Mouse (Mus musculus) embryonic facial prominence, embryonic 11.5 days (tissue): ENCODE data around the gene Npff. TPM values are rescaled to one million over a fixed set of nuclear protein-coding genes. Genes with fewer than 3 reads are reported as not detected.

Experiments
- ATAC-seq: fragments of 200-750 bp; cut with Nextera tagmentation; replicated peaks from 2 replicates; pipeline ENCODE4 v1.8.0; 2017; ENCODE audit warnings: low read depth; ENCODE audit not compliant: insufficient number of reproducible peaks, low FRiP score, low TSS enrichment
- DNase-seq: peaks from one replicate; pipeline ENCODE4 v3.0.0-alpha.2; 2015; ENCODE audit warnings: low spot score
- H3K27ac ChIP-seq: fragments of 300-500 bp; sonication (generic); replicated peaks from 2 replicates; pipeline ENCODE4 v1.5.1; 2014; ENCODE audit warnings: mild to moderate bottlenecking, low read depth, low read length, control low read depth
- H3K27me3 ChIP-seq: fragments of 300-500 bp; sonication (generic); 2 replicates; pipeline ENCODE4 v1.6.1; 2014; ENCODE audit warnings: mild to moderate bottlenecking, low read length, moderate library complexity, mixed read lengths; ENCODE audit not compliant: control insufficient read depth, insufficient read depth
- H3K36me3 ChIP-seq: fragments of 300-500 bp; sonication (generic); replicated peaks from 2 replicates; pipeline ENCODE4 v1.6.1; 2014; ENCODE audit warnings: low read depth, mild to moderate bottlenecking, low read length, moderate library complexity, mixed read lengths; ENCODE audit not compliant: control insufficient read depth, insufficient read depth
- H3K4me1 ChIP-seq: fragments of 300-500 bp; sonication (generic); 2 replicates; pipeline ENCODE4 v1.6.1; 2014; ENCODE audit warnings: low read length, mixed read lengths; ENCODE audit not compliant: control insufficient read depth, insufficient read depth
- H3K4me2 ChIP-seq: fragments of 300-500 bp; sonication (generic); 2 replicates; pipeline ENCODE4 v1.6.1; 2014; ENCODE audit warnings: low read depth, mild to moderate bottlenecking, control low read depth, low read length, moderate library complexity
- H3K4me3 ChIP-seq: fragments of 300-500 bp; sonication (generic); 2 replicates; pipeline ENCODE4 v1.5.1; 2014; ENCODE audit warnings: low read depth, low read length, control low read depth
- H3K9ac ChIP-seq: fragments of 300-500 bp; sonication (generic); replicated peaks from 2 replicates; pipeline ENCODE4 v1.6.1; 2014; ENCODE audit warnings: mild to moderate bottlenecking, control low read depth, low read length
- H3K9me3 ChIP-seq: fragments of 300-500 bp; sonication (generic); replicated peaks from 2 replicates; pipeline ENCODE4 v1.6.1; 2016; ENCODE audit warnings: mild to moderate bottlenecking, low read length, inconsistent platforms, mixed read lengths; ENCODE audit not compliant: control insufficient read depth
- WGBS: fragments of 180-500 bp; shearing (Covaris S2); extraction: QIAGEN DNeasy Blood & Tissue Kit; methylation state at CpG from one replicate; pipeline ENCODE4 v1.1.7; 2014; 5-methylcytosine and 5-hydroxymethylcytosine counted together
- polyA plus RNA-seq: library from polyadenylated mRNA; unstranded; fragments of >200 nt; fragmentation: Nextera tagmentation; extraction: Ambion mirVana; gene quantifications from 2 replicates; pipeline ENCODE4 v1.2.1, GENCODE M21; 2014

The Npff gene
- polyA plus RNA-seq, 1 experiment from 2014 or later: 0.66 TPM

DNA sequence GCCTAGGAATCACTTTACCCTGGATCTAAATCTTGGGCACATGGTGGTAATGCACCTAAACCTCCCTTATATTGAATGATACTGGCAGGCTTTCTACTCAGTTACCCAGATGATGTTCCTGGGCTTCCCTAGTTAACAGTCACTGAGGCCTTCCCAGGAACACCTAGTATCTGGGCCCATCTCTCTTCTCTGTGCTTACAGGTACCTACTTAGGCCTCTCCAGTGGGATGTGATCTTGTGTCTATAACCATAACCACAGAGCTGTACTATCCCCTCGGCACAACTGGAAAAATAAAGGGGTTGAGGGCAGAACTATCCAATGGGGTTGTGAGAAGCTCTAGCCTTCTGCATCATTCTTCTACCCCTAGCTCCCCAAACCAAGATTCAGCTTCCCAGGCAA is 17.9 kb downstream of the Npff start:
- H3K27me3 ChIP-seq: no peaks in the 10 kb centered on the region
- no peaks in the 10 kb centered on the region for H3K9me3 ChIP-seq
- DNase-seq (no peak), ATAC-seq (no peak)
- no peak overlapping the region for H3K9ac ChIP-seq
- H3K4me3 ChIP-seq: no peak overlapping the region
- peaks cover 6% of the 10 kb centered on the region for H3K4me1 ChIP-seq
- WGBS: 94% methylated on average over 1 of the region's 1 CpGs
- H3K27ac ChIP-seq: no peak overlapping the region
- peaks cover 6% of the 10 kb centered on the region; the same call in 1 of the 2 replicates for H3K36me3 ChIP-seq
- no peak overlapping the region for H3K4me2 ChIP-seq

DNA sequence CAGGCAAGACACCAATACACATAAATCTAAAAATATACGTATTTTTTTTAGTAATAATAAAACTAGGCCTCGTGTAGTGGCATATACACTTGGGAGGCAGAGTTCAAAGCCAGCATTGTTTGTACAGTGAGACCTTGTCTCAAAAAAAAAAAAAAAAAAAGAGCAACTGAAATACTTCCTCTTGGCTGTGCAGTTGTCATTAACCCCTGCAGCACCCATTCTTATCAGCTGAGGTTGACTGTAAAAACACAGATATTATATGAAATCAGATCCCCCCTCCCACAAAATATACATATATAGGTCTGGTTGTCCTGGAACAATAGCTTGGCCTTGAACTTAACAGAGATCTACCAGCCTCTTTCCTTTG is 18.3 kb downstream of the Npff start:
- no peak for ATAC-seq
- H3K4me2 ChIP-seq: no peak overlapping the region
- no peak overlapping the region for H3K4me3 ChIP-seq
- H3K27me3 ChIP-seq: no peaks in the 10 kb centered on the region
- H3K27ac ChIP-seq: no peak overlapping the region
- no peak for DNase-seq
- peaks cover 2% of the 10 kb centered on the region for H3K4me1 ChIP-seq
- H3K36me3 ChIP-seq: peaks cover 9% of the 10 kb centered on the region
- no peaks in the 10 kb centered on the region for H3K9me3 ChIP-seq
- no peak overlapping the region for H3K9ac ChIP-seq
- WGBS: 66% methylated on average over 2 of the region's 2 CpGs

DNA sequence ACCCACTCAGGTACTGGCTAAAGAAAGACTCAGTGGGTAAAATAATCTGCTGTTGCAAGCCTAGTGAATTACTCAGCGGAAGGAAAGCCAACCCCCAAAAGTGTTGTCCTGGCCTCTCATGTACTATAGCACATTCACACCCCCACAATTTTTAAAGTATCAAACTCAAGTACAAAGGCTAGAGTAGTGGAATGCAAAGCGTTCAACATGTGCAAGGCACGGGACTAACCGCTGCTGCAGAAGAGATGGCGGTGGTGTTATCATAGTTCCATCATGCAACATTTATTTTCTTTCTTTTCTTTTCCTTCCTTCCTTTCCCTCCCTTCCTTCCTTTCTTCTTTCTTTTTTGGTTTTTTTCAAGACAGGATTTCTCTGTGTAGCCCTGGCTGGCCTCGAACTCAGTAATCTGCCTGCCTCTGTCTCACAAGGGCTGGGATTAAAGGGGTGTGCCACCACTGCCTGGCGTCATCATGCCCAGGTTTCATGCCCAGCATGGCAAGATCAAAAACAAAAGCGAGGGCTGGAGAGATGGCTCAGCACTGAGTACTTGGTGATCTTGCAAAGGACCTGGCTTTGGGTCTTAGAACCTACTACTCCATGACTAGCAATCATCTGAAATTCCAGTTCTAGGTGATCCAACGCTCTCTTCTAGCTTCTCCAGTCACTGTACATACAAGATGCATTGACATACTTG is 18.8 kb downstream of the Npff start:
- Histone ChIP-seq H3K9me3 (no peaks in the 10 kb centered on the region), H3K4me1 (no peaks in the 10 kb centered on the region; the same call in 1 of the 2 replicates), H3K4me2 (no peak overlapping the region), H3K27me3 (no peaks in the 10 kb centered on the region), H3K36me3 (peaks cover 14% of the 10 kb centered on the region), H3K27ac (no peak overlapping the region), H3K4me3 (no peak overlapping the region), H3K9ac (no peak overlapping the region)
- WGBS: 91% methylated on average over 9 of the region's 9 CpGs
- DNase-seq (no peak), ATAC-seq (no peak)

DNA sequence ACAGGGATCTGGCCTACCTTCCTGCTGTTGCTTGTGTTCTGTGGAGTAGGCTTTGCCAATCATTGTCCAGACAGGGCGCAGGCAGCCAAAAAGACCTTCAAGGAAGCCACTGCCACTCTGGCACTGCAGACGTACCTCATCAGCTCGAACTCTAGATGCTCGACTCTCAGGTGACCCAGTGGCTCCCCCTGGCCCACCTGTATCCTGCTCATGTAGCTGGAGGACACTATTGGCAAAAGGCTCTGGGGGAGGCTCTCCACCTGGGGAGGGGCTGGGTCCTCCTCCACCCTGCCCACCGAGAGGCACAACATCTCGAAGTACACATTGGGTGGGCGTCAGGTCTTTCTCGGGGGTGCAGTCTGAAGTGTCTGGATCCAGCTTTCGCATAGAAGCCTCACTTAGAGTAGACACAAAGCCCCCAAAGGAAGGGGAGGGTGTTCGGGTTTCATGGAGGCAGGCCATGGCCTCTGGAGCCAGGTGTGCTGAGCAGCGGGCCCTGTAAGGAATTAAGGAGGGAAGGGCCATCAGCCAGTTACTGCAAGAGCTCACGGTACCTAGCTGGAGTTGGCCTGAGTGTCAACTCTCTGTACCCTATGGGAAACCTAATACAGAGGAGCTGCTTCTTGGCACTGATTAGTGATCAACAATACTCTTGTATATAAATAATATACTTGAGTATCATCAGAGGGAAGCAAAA is 19.5 kb downstream of the Npff start:
- Histone ChIP-seq H3K4me1 (no peaks in the 10 kb centered on the region; the same call in 1 of the 2 replicates), H3K4me3 (no peak overlapping the region), H3K27ac (no peak overlapping the region), H3K9ac (no peak overlapping the region), H3K4me2 (no peak overlapping the region), H3K27me3 (no peaks in the 10 kb centered on the region), H3K36me3 (peaks cover 15% of the 10 kb centered on the region), H3K9me3 (no peaks in the 10 kb centered on the region)
- 76% methylated on average over 12 of the region's 12 CpGs for WGBS
- no peak for ATAC-seq
- no peak for DNase-seq

DNA sequence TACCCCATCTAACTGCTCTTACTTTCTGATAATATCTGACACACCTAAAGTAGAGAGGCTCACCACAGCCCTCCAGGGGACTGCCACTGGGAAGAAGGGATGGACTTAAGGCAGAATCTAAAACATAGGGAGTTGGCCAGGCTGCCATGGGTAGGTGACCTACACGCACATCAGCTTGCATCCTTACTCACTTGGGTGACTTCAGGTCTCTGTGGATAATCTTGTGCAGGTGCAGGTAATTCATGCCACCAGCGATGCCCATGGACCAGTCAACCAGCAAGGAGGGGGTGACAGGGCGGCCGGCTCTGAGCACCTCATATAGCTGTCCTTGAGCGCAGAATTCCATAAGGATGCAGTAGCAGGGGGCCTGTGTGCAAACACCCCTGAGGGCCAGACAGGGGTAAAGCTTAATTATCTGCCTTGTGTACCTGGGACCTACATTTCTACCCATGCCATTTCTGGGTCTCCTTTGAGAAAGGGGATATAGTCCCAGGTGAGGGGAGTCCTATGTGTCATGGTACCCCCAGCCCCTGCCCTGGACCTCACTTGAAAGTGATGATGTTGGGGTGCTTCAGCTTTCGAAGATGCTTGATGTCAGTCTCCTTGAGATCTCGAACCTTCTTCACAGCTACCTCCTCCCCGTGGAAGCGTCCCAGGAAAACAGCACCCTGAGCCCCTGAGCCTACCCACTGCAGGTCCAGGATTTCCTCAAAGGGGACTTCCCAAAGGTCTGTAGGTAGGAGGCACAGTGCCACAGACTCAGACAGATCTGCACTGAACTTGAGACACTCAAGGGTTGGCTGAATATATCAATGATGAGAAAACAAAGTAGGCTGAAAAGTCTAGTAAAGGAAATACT is 20.6 kb downstream of the Npff start:
- peaks cover 22% of the 10 kb centered on the region for H3K36me3 ChIP-seq
- no peaks in the 10 kb centered on the region for H3K9me3 ChIP-seq
- DNase-seq (no peak), ATAC-seq (no peak; the same call in 1 of the 2 replicates)
- H3K4me1 ChIP-seq: no peaks in the 10 kb centered on the region
- no peak overlapping the region for H3K4me2 ChIP-seq
- no peak overlapping the region for H3K4me3 ChIP-seq
- H3K27ac ChIP-seq: no peak overlapping the region
- WGBS: 89% methylated on average over 9 of the region's 9 CpGs
- H3K27me3 ChIP-seq: no peaks in the 10 kb centered on the region
- H3K9ac ChIP-seq: no peak overlapping the region

DNA sequence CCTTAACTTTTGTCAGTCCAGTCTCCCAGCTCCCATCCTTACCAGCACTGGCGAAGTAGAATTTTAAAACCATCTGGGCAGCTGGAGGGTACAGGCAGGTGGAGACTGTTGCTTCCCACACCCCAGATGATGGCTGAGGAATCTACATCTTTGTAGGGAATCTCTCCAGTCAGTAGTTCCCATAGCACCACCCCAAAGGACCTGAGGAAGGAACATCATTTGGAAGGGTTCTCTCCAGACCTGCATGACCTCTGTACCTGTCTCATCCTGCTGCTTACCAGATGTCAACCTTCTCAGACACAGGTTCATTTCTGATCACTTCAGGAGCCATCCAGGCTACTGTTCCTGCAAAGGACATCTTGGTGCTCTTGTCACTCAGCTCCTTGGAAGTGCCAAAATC is 21.3 kb downstream of the Npff start, which contains the start of gene Gm10337:
Gm10337 (plus strand) TSS at position 276 of the 400 bp plus-strand sequence.
- Histone ChIP-seq H3K4me1 (no peaks in the 10 kb centered on the region), H3K36me3 (peaks cover 22% of the 10 kb centered on the region), H3K4me3 (no peak within 1 kb of the TSS), H3K4me2 (no peak within 1 kb of the TSS), H3K27me3 (no peaks in the 10 kb centered on the region), H3K9ac (no peak within 1 kb of the TSS), H3K27ac (no peak within 1 kb of the TSS), H3K9me3 (no peaks in the 10 kb centered on the region)
- ATAC-seq (no peak), DNase-seq (no peak)
- WGBS: 78% methylated on average over 1 of the region's 1 CpGs

DNA sequence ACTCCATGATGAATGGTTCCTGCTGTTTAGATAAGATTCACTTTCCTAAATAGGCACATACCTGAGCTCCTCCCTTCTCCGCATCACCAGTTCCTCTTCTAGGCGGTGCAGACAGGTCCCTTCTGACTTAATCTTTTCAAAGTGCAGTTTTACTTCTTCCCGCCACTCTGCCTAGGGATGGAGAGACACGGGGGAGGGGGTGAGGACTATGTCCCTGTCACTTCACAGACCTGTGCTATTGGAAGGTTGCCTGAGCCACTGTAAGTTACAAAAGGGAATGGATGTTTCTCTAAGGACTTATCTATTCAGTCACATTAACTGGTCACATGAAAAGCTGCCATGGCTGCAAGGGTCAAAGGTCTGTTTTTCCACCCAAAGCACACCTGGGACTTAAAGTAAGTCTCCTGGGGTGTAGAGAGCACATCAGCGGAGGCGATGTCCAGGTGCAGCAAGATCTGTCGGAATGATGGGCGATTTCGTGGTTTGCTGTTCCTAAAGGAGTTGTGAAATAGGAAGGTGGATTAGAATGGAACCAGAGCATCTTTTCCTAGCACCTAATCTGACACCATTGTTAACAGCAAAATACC is 22.4 kb downstream of the Npff start:
- 80% methylated on average over 9 of the region's 9 CpGs for WGBS
- ATAC-seq (no peak), DNase-seq (no peak)
- no peaks in the 10 kb centered on the region for H3K27me3 ChIP-seq
- no peak overlapping the region for H3K4me3 ChIP-seq
- H3K9ac ChIP-seq: no peak overlapping the region
- H3K4me2 ChIP-seq: no peak overlapping the region
- no peak overlapping the region for H3K27ac ChIP-seq
- no peaks in the 10 kb centered on the region for H3K9me3 ChIP-seq
- H3K36me3 ChIP-seq: peaks cover 22% of the 10 kb centered on the region
- no peaks in the 10 kb centered on the region for H3K4me1 ChIP-seq
